Mouse (Mus musculus) midbrain, embryonic 15.5 days (tissue): ENCODE measurements at regions not wholly inside any gene's neighbourhood (a gene's known extent, or its start where the extent isn't known, plus 50 kb on each side); places are given as distances from the start of the nearest gene placed in this dataset.

Experiments used
- ATAC-seq: fragments of 200-750 bp; cut with Nextera tagmentation; replicated peaks from 2 replicates; pipeline ENCODE4 v1.8.0; 2017; ENCODE audit warnings: moderate TSS enrichment
- H3K27ac ChIP-seq: fragments of 300-500 bp; sonication (generic); 2 replicates; pipeline ENCODE4 v1.5.1; 2015; ENCODE audit warnings: mild to moderate bottlenecking, inconsistent platforms
- H3K27me3 ChIP-seq: fragments of 300-500 bp; sonication (generic); replicated peaks from 2 replicates; pipeline ENCODE4 v1.6.1; 2015; ENCODE audit warnings: inconsistent platforms
- H3K36me3 ChIP-seq: fragments of 300-500 bp; sonication (generic); replicated peaks from 2 replicates; pipeline ENCODE4 v1.6.1; 2015; ENCODE audit warnings: inconsistent platforms
- H3K4me1 ChIP-seq: fragments of 300-500 bp; sonication (generic); 2 replicates; pipeline ENCODE4 v1.6.1; 2015; ENCODE audit warnings: inconsistent platforms
- H3K4me2 ChIP-seq: fragments of 300-500 bp; sonication (generic); 2 replicates; pipeline ENCODE4 v1.6.1; 2015; ENCODE audit warnings: inconsistent platforms, mild to moderate bottlenecking, moderate library complexity
- H3K4me3 ChIP-seq: fragments of 300-500 bp; sonication (generic); 2 replicates; pipeline ENCODE4 v1.5.1; 2015; ENCODE audit warnings: mild to moderate bottlenecking, inconsistent platforms
- H3K9ac ChIP-seq: fragments of 300-500 bp; sonication (generic); 2 replicates; pipeline ENCODE4 v1.6.1; 2015; ENCODE audit warnings: mild to moderate bottlenecking, inconsistent platforms
- H3K9me3 ChIP-seq: fragments of 300-500 bp; sonication (generic); 2 replicates; pipeline ENCODE4 v1.6.1; 2016; ENCODE audit warnings: inconsistent platforms
- WGBS: fragments of 180-500 bp; shearing (Covaris S2); methylation state at CpG from one replicate; pipeline ENCODE4 v1.1.7; 2015; ENCODE audit warnings: mixed read lengths; 5-methylcytosine and 5-hydroxymethylcytosine counted together

- 76% methylated on average over 1 of the region's 1 CpGs for WGBS
- no peak for ATAC-seq
- Histone ChIP-seq H3K36me3 (no peaks in the 10 kb centered on the region), H3K27ac (no peak overlapping the region), H3K9me3 (no peaks in the 10 kb centered on the region), H3K4me2 (no peak overlapping the region), H3K4me1 (peaks cover 7% of the 10 kb centered on the region; the same call in 1 of the 2 replicates), H3K4me3 (no peak overlapping the region), H3K27me3 (0 out of 2 replicates have a peak, but pooled peaks cover 2% of the 10 kb centered on the region), H3K9ac (no peak overlapping the region)
Measured at GRCm38 (mm10) chr5:99782806-99783205, 53.9 kb upstream of the Rasgef1b start.

GRCm38 (mm10) chr5:99785850-99786249 is 57.0 kb upstream of the Rasgef1b start:
- Histone ChIP-seq H3K4me1 (peaks cover 7% of the 10 kb centered on the region; the same call in 1 of the 2 replicates), H3K9me3 (no peaks in the 10 kb centered on the region), H3K4me2 (no peak overlapping the region), H3K36me3 (no peaks in the 10 kb centered on the region), H3K27ac (no peak overlapping the region), H3K9ac (no peak overlapping the region), H3K4me3 (no peak overlapping the region), H3K27me3 (0 out of 2 replicates have a peak, but pooled peaks cover 2% of the 10 kb centered on the region)
- WGBS = 63% methylated on average over 9 of the region's 9 CpGs
- ATAC-seq = no peak

- Histone ChIP-seq H3K4me2 (no peak overlapping the region), H3K27me3 (no peaks in the 10 kb centered on the region), H3K4me3 (no peak overlapping the region), H3K9ac (no peak overlapping the region), H3K4me1 (peaks cover 7% of the 10 kb centered on the region; the same call in 1 of the 2 replicates), H3K27ac (peak overlapping the region; percentile 9; the same call in 1 of the 2 replicates), H3K36me3 (no peaks in the 10 kb centered on the region), H3K9me3 (no peaks in the 10 kb centered on the region)
- 16% methylated on average over 10 of the region's 10 CpGs for WGBS
- peak; percentile 67 for ATAC-seq
Measured at GRCm38 (mm10) chr5:99787239-99787638, 58.4 kb upstream of the Rasgef1b start.

- Histone ChIP-seq H3K4me1 (peaks cover 7% of the 10 kb centered on the region; the same call in 1 of the 2 replicates), H3K27me3 (no peaks in the 10 kb centered on the region), H3K36me3 (no peaks in the 10 kb centered on the region), H3K9ac (no peak overlapping the region), H3K4me3 (no peak overlapping the region), H3K27ac (no peak overlapping the region), H3K4me2 (no peak overlapping the region), H3K9me3 (no peaks in the 10 kb centered on the region)
- WGBS = 53% methylated on average over 3 of the region's 3 CpGs
- peak; percentile 63 for ATAC-seq
Measured at GRCm38 (mm10) chr5:99787665-99788366, 59.0 kb upstream of the Rasgef1b start.

- peaks cover 7% of the 10 kb centered on the region; the same call in 1 of the 2 replicates for H3K4me1 ChIP-seq
- 87% methylated on average over 5 of the region's 5 CpGs for WGBS
- no peak overlapping the region for H3K27ac ChIP-seq
- ATAC-seq = no peak
- no peak overlapping the region for H3K4me2 ChIP-seq
- no peaks in the 10 kb centered on the region for H3K9me3 ChIP-seq
- H3K4me3 ChIP-seq = no peak overlapping the region
- no peaks in the 10 kb centered on the region for H3K36me3 ChIP-seq
- H3K9ac ChIP-seq = no peak overlapping the region
- no peaks in the 10 kb centered on the region for H3K27me3 ChIP-seq
Measured at GRCm38 (mm10) chr5:99790733-99791132, 61.9 kb upstream of the Rasgef1b start.

DNA sequence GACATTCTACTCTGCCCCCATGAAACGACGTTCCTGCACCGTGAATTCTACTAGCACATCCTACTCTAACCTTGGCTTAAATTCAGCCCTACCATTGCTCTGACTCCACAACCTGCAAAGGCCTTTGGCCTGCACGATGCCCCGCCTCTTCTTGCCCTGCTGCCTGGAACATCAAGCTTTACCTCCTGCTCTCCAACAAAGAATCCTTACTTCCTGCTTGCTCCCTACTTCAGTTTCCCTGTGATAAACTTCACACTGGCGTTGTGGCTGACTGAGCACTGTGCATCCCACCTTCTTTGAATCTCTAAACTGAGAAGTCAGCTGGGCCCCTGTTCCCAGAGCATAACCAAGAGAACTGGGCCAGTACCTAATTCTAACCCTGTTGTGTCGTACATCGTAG is 71.7 kb upstream of the Rasgef1b start:
- Histone ChIP-seq H3K4me3 (no peak overlapping the region), H3K36me3 (no peaks in the 10 kb centered on the region), H3K4me2 (no peak overlapping the region), H3K4me1 (peaks cover 4% of the 10 kb centered on the region; the same call in 1 of the 2 replicates), H3K9ac (no peak overlapping the region), H3K27ac (no peak overlapping the region), H3K27me3 (no peaks in the 10 kb centered on the region), H3K9me3 (no peaks in the 10 kb centered on the region)
- ATAC-seq = no peak
- 66% methylated on average over 8 of the region's 8 CpGs for WGBS

DNA sequence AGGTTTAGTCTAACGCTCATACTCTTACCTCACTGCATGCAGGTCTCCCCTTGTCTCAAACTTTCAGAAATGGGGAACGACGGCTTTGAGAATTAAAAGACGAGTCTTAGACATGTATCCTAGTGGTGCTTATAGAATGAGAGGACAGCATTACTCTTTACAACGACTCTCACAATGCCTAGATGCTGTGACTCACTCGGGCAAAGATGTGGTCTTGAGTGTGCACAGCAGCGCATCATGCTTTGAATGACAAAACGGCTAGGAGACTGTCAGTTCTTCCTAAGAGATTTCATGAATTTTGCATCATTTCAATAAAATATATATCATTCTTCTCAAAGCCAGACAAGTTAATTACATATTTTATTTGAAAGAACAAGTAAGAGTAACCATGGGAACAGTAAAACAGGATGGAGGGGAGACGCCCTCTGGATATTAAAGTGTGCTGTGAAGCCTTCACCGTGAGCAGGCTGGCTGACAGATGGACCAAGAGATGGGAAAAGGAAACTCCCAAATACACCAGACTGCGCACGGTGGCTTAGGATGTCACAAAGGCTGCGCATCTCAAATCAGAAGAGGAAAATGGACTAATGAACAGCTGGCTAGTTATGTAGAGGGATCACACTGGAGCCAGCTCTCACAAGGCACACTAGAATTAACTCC is 73.1 kb upstream of the Rasgef1b start:
- no peak overlapping the region for H3K4me2 ChIP-seq
- no peaks in the 10 kb centered on the region for H3K27me3 ChIP-seq
- no peak overlapping the region for H3K9ac ChIP-seq
- 42% methylated on average over 13 of the region's 13 CpGs for WGBS
- H3K27ac ChIP-seq = no peak overlapping the region
- peaks cover 4% of the 10 kb centered on the region; the same call in 1 of the 2 replicates for H3K4me1 ChIP-seq
- ATAC-seq = peak; percentile 66
- no peaks in the 10 kb centered on the region for H3K36me3 ChIP-seq
- no peaks in the 10 kb centered on the region for H3K9me3 ChIP-seq
- H3K4me3 ChIP-seq = no peak overlapping the region

DNA sequence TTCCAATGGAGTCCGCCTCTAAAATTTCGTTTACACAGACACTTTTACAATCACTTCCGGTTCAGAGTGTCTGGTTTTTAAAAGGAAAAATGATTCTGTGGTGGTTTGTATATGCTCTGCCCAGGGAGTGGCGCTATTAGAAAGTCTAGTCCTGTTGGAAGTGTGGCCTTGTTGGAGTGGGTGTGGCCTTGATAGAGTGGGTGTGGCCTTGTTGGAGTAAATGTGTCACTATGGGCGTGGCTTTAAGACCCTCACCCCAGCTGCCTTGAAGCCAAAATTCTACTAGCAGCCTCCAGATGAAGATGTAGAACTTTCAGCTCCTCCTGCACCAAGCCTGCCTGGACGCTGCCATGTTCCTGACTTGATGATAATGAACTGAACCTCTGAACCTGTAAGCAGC is 79.2 kb upstream of the Vamp9 start:
- ATAC-seq = no peak
- Histone ChIP-seq H3K4me3 (no peak overlapping the region), H3K9ac (no peak overlapping the region)

DNA sequence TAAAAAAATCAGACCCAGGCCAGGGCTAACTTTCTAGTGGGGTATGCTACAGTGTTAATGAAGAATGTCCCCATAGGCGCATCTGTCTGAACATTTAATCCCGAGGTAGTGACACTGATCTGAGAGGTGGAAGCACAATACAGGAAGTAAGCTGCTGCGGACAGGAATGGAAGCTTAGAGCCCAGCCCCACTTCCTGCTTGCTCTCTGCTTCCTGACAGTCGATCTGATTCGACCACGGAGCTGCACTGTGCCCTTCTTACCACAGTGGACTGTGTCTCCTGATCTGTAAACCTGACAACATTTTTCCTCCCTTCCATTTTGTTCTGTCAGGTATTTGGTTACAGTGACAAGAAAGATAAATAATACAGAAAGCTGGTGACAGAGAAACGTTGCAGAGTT is 77.5 kb upstream of the Vamp9 start:
- Histone ChIP-seq H3K9ac (no peak overlapping the region), H3K9me3 (no peaks in the 10 kb centered on the region), H3K4me2 (no peak overlapping the region), H3K4me3 (no peak overlapping the region), H3K36me3 (no peaks in the 10 kb centered on the region), H3K27ac (no peak overlapping the region), H3K4me1 (no peaks in the 10 kb centered on the region), H3K27me3 (no peaks in the 10 kb centered on the region)
- ATAC-seq = no peak
- 76% methylated on average over 7 of the region's 7 CpGs for WGBS

More for the DNA sequence above, 79.2 kb upstream of the Vamp9 start:
- Histone ChIP-seq H3K27me3 (no peaks in the 10 kb centered on the region), H3K4me2 (no peak overlapping the region), H3K27ac (no peak overlapping the region), H3K9me3 (no peaks in the 10 kb centered on the region), H3K36me3 (no peaks in the 10 kb centered on the region), H3K4me1 (no peaks in the 10 kb centered on the region)
- WGBS = 89% methylated on average over 6 of the region's 6 CpGs

GRCm38 (mm10) chr5:99838236-99838775 is 67.7 kb upstream of the Vamp9 start:
- no peaks in the 10 kb centered on the region for H3K9me3 ChIP-seq
- WGBS = 33% methylated on average over 6 of the region's 6 CpGs
- ATAC-seq = no peak
- H3K4me3 ChIP-seq = no peak overlapping the region
- H3K9ac ChIP-seq = no peak overlapping the region
- no peaks in the 10 kb centered on the region for H3K27me3 ChIP-seq
- H3K4me2 ChIP-seq = no peak overlapping the region
- no peaks in the 10 kb centered on the region; the same call in 1 of the 2 replicates for H3K4me1 ChIP-seq
- no peak overlapping the region for H3K27ac ChIP-seq
- no peaks in the 10 kb centered on the region for H3K36me3 ChIP-seq

DNA sequence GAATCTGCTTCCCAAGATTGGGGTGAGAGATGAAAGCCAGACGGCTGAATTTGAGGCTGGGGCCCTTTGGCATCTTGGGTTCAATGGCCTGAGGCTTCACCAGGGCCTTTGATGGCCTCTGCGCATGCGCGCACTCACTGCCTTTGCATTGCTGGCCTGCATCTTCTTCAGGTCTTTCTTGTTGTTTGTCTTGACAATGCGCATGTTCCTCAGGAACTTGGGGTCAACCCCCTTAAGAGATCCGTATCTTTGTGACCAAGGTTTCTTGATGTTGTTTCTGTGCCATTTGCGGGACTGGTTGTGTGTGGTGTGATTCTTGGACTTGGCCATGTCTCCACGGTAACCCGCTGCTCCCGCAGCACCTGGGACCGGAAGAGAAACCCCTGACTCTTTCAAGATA is 66.4 kb upstream of the Vamp9 start:
- no peaks in the 10 kb centered on the region; the same call in 1 of the 2 replicates for H3K4me1 ChIP-seq
- no peak overlapping the region for H3K9ac ChIP-seq
- H3K27me3 ChIP-seq = no peaks in the 10 kb centered on the region
- H3K27ac ChIP-seq = no peak overlapping the region
- no peak overlapping the region for H3K4me2 ChIP-seq
- H3K9me3 ChIP-seq = no peaks in the 10 kb centered on the region
- H3K4me3 ChIP-seq = no peak overlapping the region
- 94% methylated on average over 11 of the region's 11 CpGs for WGBS
- ATAC-seq = no peak
- H3K36me3 ChIP-seq = no peaks in the 10 kb centered on the region

DNA sequence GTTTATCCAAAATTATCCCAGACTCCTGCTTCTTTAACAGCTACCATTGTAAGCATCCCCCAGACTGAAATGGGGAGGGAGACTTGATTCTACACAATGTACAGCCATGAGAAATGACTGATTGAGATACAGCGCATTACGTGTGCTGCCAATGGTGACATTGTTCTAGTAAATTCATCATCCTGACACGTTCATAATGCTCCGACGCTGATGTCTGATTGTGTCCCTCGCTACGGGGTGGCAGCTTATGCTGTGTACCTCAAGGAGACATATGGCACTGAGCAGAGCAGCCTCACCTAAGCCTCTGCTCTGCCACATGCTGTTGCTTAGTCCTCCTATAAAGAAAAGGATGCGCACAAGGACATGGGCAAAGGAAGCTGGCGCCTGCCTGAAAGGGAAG is 65.2 kb upstream of the Vamp9 start:
- Histone ChIP-seq H3K4me2 (no peak overlapping the region), H3K27me3 (no peaks in the 10 kb centered on the region), H3K4me1 (peaks cover 6% of the 10 kb centered on the region), H3K36me3 (no peaks in the 10 kb centered on the region), H3K9me3 (no peaks in the 10 kb centered on the region), H3K9ac (no peak overlapping the region), H3K27ac (no peak overlapping the region), H3K4me3 (no peak overlapping the region)
- 77% methylated on average over 9 of the region's 9 CpGs for WGBS
- ATAC-seq = no peak
